ENCODE assay signal across 9 mouse cellular contexts in the genomic region with DNA sequence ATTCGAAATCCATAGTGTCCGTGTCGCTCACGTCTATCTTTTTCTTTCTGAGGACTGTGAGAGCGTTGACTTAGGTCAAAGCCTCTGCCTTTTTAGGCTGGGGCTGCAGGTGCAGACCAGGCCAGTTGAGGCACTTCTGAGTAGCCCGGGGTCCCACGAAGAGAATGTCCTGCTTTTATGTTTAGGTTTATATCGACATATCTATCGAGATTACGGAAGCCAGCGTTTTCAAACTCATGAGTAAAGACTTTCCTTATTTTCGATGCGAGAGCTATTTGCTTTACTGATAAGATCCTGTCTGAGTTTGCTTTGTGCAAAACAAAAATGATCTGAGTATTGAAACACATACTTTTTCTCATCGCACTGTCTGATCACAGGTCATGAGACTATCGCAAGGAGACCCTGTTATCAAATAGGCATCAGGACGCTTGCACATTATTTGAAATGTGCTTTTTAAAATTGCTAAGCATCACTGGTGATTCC. TPM values are rescaled to one million over a fixed set of nuclear protein-coding genes. Genes with fewer than 3 reads are reported as not detected.
DNase-seq lines count a peak whose midpoint lies in the region; ATAC-seq and TF ChIP-seq lines count a peak whose summit lies in the region.
"Had no signal": no experiment of that assay in that cellular context is flagged by ENCODE, and none has a peak within 500 bp of the region (broad histone marks: within the 10 kb centered on the region; RNA-seq: fewer than 3 reads in every experiment).

No protein-coding gene starts in this region.

- peak overlapping the region; percentile 81 for H3K4me3 ChIP-seq in heart, embryonic 10.5 days
- peak overlapping the region; percentile 96 for H3K4me3 ChIP-seq in G1E (ENCODE audit: low read depth, low read length)

- H3K36me3 ChIP-seq in heart, embryonic 10.5 days: no peaks in the 10 kb centered on the region
- peaks cover 13% of the 10 kb centered on the region for H3K36me3 ChIP-seq in G1E (replicated peaks)

- peaks cover 61% of the 10 kb centered on the region for H3K27me3 ChIP-seq in heart, embryonic 10.5 days (ENCODE audit: insufficient read depth, poor library complexity, severe bottlenecking)
- H3K27me3 ChIP-seq in G1E (ENCODE audit: insufficient read depth, low read length): no peaks in the 10 kb centered on the region
- H3K27me3 ChIP-seq: CH12.LX had no signal

- no peak for ATAC-seq in G1E (ENCODE audit: extremely low read depth, insufficient number of reproducible peaks, low FRiP score, poor library complexity, severe bottlenecking)
- no peak for ATAC-seq in monocyte, adult 5-6 weeks (replicated peaks; ENCODE audit: insufficient number of reproducible peaks, low FRiP score, low TSS enrichment, poor library complexity, severe bottlenecking)

- peak overlapping the region; percentile 83; the same call in 1 of the 2 replicates for H3K27ac ChIP-seq in heart, embryonic 10.5 days

- no peaks in the 10 kb centered on the region for H3K9me3 ChIP-seq in heart, embryonic 10.5 days
- no peaks in the 10 kb centered on the region for H3K9me3 ChIP-seq in G1E (replicated peaks)

- 0 out of 2 replicates have a peak, but pooled peaks cover 13% of the 10 kb centered on the region for H3K4me1 ChIP-seq in heart, embryonic 10.5 days
- peaks cover 46% of the 10 kb centered on the region for H3K4me1 ChIP-seq in G1E (ENCODE audit: insufficient read depth, low read depth, low read length)

- DNase-seq in heart, embryonic 10.5 days (ENCODE audit: low spot score): no peak
- no peak for DNase-seq in heart, adult 9 months (ENCODE audit: low spot score in 2 of 2)
- DNase-seq in G1E (ENCODE audit: low spot score): peak; percentile 48
- DNase-seq in forelimb bud, embryonic 11.5 days (ENCODE audit: low read depth, low spot score): peak; percentile 8
- DNase-seq in mesoderm, embryonic 11.5 days (ENCODE audit: low read depth, low spot score): peak; percentile 21
- peak; percentile 65 for DNase-seq in thymus, postnatal 25 days
- DNase-seq in layer of hippocampus, postnatal 36 days: no peak

- 15% methylated on average over 16 of the region's 16 CpGs for WGBS in heart, embryonic 10.5 days

- no peak for TF ChIP-seq CTCF in G1E (IDR thresholded peaks at IDR 0.05; ENCODE audit: low read depth, low read length)

RNA-seq across cellular contexts. Expression of a gene that starts 1.8 kb away (rescaled TPM):
- polyA plus RNA-seq in heart, embryonic 10.5 days (2016; fragmentation: Nextera tagmentation; extraction: Ambion mirVana): 7.2 and 7.4 TPM in 2 replicates
- total RNA-seq in G1E (2014; fragmentation: Nextera tagmentation): 143 and 149 TPM in 2 replicates
- 60.5 and 70.1 TPM in 2 replicates for total RNA-seq in G1E (2017)
- 214 and 245 TPM in 2 replicates for polyA plus RNA-seq in G1E (2012)
- 1 to 10 TPM; 2.7 to 3.0 TPM for total RNA-seq in layer of hippocampus, postnatal 36 days (2021)
- total RNA-seq in monocyte, adult 5-6 weeks (2017): 137 to 339 TPM (median 177 TPM) in 3 replicates

RNA-seq across cellular contexts. Expression of a gene that starts 59.0 kb away (rescaled TPM):
- not detected in 2 replicates for polyA plus RNA-seq in heart, embryonic 10.5 days (2016; fragmentation: Nextera tagmentation; extraction: Ambion mirVana)
- total RNA-seq in G1E (2014; fragmentation: Nextera tagmentation) (not detected in 2 replicates), G1E (2017) (0.17 TPM in 1 of 2 replicates, not detected in the other)
- polyA plus RNA-seq in G1E (2012): not detected in 2 replicates
- not detected for total RNA-seq in layer of hippocampus, postnatal 36 days (2021)
- not detected in 3 replicates for total RNA-seq in monocyte, adult 5-6 weeks (2017)
- total RNA-seq: CH12.LX had no signal

Comparison
In these comparisons a context has a peak if more than half of its experiments do, and no peak if none do; other contexts are left out.
1. DNase-seq: peak in G1E (single experiment), forelimb bud, embryonic 11.5 days (single experiment), mesoderm, embryonic 11.5 days (single experiment) and thymus, postnatal 25 days (single experiment); none in heart, embryonic 10.5 days (single experiment), heart, adult 9 months (0 of 2) and layer of hippocampus, postnatal 36 days (0 of 2).
2. RNA of a gene that starts 1.8 kb away (total RNA-seq): 137 to 339 TPM in monocyte, adult 5-6 weeks and 60.5 to 149 TPM in G1E; 2.7 to 3.0 TPM in layer of hippocampus, postnatal 36 days; every median in the first group is over 10 times any median in the second.